14 mouse cellular contexts compared by ENCODE assay signal in the genomic region with DNA sequence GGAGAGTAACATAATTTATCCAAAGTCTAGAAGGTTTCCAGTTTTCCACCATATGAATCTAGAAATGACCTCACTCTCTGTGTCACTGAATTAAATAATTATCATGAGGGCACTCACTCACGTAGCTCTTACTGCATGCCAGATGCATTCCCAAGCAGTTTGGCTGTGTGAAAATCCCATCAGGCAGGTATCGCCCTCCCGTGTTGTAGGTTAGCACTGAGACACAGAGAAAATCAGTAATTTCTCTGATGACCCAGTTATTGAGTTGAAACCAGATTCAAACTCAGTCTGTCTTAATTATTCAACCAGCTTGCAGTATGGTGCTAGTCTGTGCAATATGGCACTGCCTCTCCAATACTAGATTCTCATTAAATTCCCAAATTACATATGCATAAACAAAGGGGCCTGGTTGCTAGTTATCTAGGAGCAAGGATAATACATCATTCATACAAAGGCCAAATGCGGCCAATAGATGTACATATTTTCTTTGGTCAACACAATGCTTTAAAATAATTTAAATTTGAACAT.
A peak's percentile ranks its signal among the peaks of the same experiment; 100 is the strongest.
DNase-seq lines count a peak whose midpoint lies in the region; ATAC-seq and TF ChIP-seq lines count a peak whose summit lies in the region.
"Had no signal": no experiment of that assay in that cellular context is flagged by ENCODE, and none has a peak within 500 bp of the region (broad histone marks: within the 10 kb centered on the region; RNA-seq: fewer than 3 reads in every experiment).

No protein-coding gene starts in this region.

- WGBS in kidney, postnatal 0 days: 76% methylated on average over 4 of the region's 4 CpGs

- H3K4me2 ChIP-seq in kidney, postnatal 0 days (ENCODE audit: low read length): no peak overlapping the region
- H3K4me2 ChIP-seq: embryonic facial prominence, embryonic 13.5 days; hindbrain, embryonic 14.5 days; intestine, embryonic 15.5 days had no signal

- no peak overlapping the region for H3K4me3 ChIP-seq in gastrocnemius, adult 2 months
- no peak overlapping the region for H3K4me3 ChIP-seq in kidney, postnatal 0 days (replicated peaks; ENCODE audit: low read depth, low read length)
- H3K4me3 ChIP-seq: embryonic facial prominence, embryonic 13.5 days; intestine, embryonic 15.5 days had no signal

- H3K4me1 ChIP-seq in kidney, postnatal 0 days (replicated peaks; ENCODE audit: insufficient read depth, low read length): peaks cover 16% of the 10 kb centered on the region

- intact Hi-C loops in gastrocnemius, adult 2 months (cut with DNase I): no loop called here

- no peak for TF ChIP-seq CTCF in gastrocnemius, adult 2 months (IDR thresholded peaks at IDR 0.05)
- no peak for TF ChIP-seq CTCF in kidney, postnatal 0 days (IDR thresholded peaks at IDR 0.05; ENCODE audit: low read depth)
- no peak for TF ChIP-seq CTCF in brain, embryonic 14.5 days (IDR thresholded peaks at IDR 0.05; ENCODE audit: borderline replicate concordance, extremely low read depth, insufficient read depth, insufficient read length)

- H3K9ac ChIP-seq in kidney, postnatal 0 days (ENCODE audit: low read depth, low read length): no peak overlapping the region
- H3K9ac ChIP-seq: embryonic facial prominence, embryonic 13.5 days; hindbrain, embryonic 14.5 days; intestine, embryonic 15.5 days had no signal

- peak overlapping the region; percentile 81 for H3K27ac ChIP-seq in gastrocnemius, adult 2 months
- H3K27ac ChIP-seq in kidney, postnatal 0 days: peak overlapping the region; percentile 73; the same call in 1 of the 2 replicates
- H3K27ac ChIP-seq: embryonic facial prominence, embryonic 13.5 days; intestine, embryonic 15.5 days had no signal

- no peak for TF ChIP-seq POLR2A in brain, embryonic 14.5 days (IDR thresholded peaks at IDR 0.05; ENCODE audit: borderline replicate concordance, extremely low read depth, insufficient read depth, insufficient read length, poor library complexity, severe bottlenecking)

- no peaks in the 10 kb centered on the region for H3K9me3 ChIP-seq in kidney, postnatal 0 days (replicated peaks; ENCODE audit: low read length)
- H3K9me3 ChIP-seq: embryonic facial prominence, embryonic 13.5 days; intestine, embryonic 15.5 days had no signal

- no peaks in the 10 kb centered on the region for H3K36me3 ChIP-seq in kidney, postnatal 0 days (ENCODE audit: insufficient read depth, low read length)
- H3K36me3 ChIP-seq: embryonic facial prominence, embryonic 13.5 days; intestine, embryonic 15.5 days had no signal

- no peak for DNase-seq in gastrocnemius, adult 2 months
- DNase-seq in gastrocnemius, postnatal 25 days: no peak
- no peak for DNase-seq in kidney, postnatal 0 days (ENCODE audit: low spot score)
- no peak for DNase-seq in kidney, adult 8-10 months
- peak; percentile 59 for DNase-seq in brain, adult 2 months (ENCODE audit: low read depth, low spot score)
- DNase-seq in brain, embryonic 14.5 days (ENCODE audit: low read depth): peak; percentile 44
- DNase-seq in embryo, embryonic 9.5 days (ENCODE audit: extremely low spot score): no peak
- DNase-seq: cerebellum, adult 11 months; lung, adult 18-20 months; midbrain, embryonic 14.5 days; right cerebral cortex, adult 18-20 months had no signal

- no peaks in the 10 kb centered on the region for H3K27me3 ChIP-seq in kidney, postnatal 0 days (ENCODE audit: insufficient read depth, low read length)
- H3K27me3 ChIP-seq: embryonic facial prominence, embryonic 13.5 days; intestine, embryonic 15.5 days had no signal

- no peak for ATAC-seq in kidney, postnatal 0 days (replicated peaks; ENCODE audit: low FRiP score, low read depth)

Comparison
In these comparisons a context has a peak if more than half of its experiments do, and no peak if none do; other contexts are left out.
1. DNase-seq: peak in brain, adult 2 months (single experiment) and brain, embryonic 14.5 days (single experiment); none in gastrocnemius, adult 2 months (single experiment), gastrocnemius, postnatal 25 days (single experiment), kidney, postnatal 0 days (single experiment), kidney, adult 8-10 months (0 of 2) and embryo, embryonic 9.5 days (single experiment).